Mouse (Mus musculus) CH12.LX (cell line): ENCODE results near the gene Smcr8. TPM values are rescaled to one million over a fixed set of nuclear protein-coding genes. Genes with fewer than 3 reads are reported as not detected.

Experiments
- DNase-seq: peaks from one replicate; pipeline ENCODE4 v3.0.0-alpha.2; 2013; ENCODE audit errors: extremely low read depth
- H3K27ac ChIP-seq: 2 replicates; pipeline ENCODE4 v1.5.1; 2012; ENCODE audit warnings: low read depth, mild to moderate bottlenecking, control low read depth, moderate library complexity; ENCODE audit not compliant: insufficient read depth
- H3K27me3 ChIP-seq: replicated peaks from 2 replicates; pipeline ENCODE3; 2012; ENCODE audit warnings: inconsistent platforms
- H3K36me3 ChIP-seq, 2 experiments: replicated peaks in 1 of 2; 2 replicates each; pipeline versions ENCODE3 to v1.6.1; 2012; ENCODE audit warnings: inconsistent platforms in 1 of 2, low read length in 1 of 2, mild to moderate bottlenecking in 1 of 2, mixed read lengths in 1 of 2, moderate library complexity in 1 of 2; ENCODE audit not compliant: control insufficient read depth in 1 of 2, insufficient read depth in 1 of 2
- H3K4me1 ChIP-seq, 2 experiments: 2 replicates each; pipeline ENCODE4 v1.6.1; 2012; ENCODE audit warnings: inconsistent platforms in 1 of 2, moderate library complexity in 1 of 2; ENCODE audit not compliant: insufficient read depth in 2 of 2, control insufficient read depth in 1 of 2
- H3K4me2 ChIP-seq: 2 replicates; pipeline ENCODE4 v1.6.1; 2012; ENCODE audit warnings: low read depth, mild to moderate bottlenecking, control low read depth; ENCODE audit not compliant: poor library complexity, insufficient read depth, severe bottlenecking
- H3K4me3 ChIP-seq, 3 experiments: fragments of 150-350 bp in 1 of 3; sonication (generic) in 1 of 3; replicated peaks in 1 of 3; 2 replicates each; pipeline versions ENCODE3 to v1.5.1; 2011 to 2012; ENCODE audit warnings: low read depth in 2 of 3, low read length in 2 of 3, mild to moderate bottlenecking in 2 of 3, moderate library complexity in 2 of 3, control low read depth in 1 of 3, improper control_type of control experiment in 1 of 3, inconsistent platforms in 1 of 3, mixed read lengths in 1 of 3; ENCODE audit not compliant: poor library complexity in 1 of 3
- H3K79me2 ChIP-seq: replicated peaks from 2 replicates; pipeline ENCODE4 v1.6.1; 2012; ENCODE audit warnings: mild to moderate bottlenecking, moderate library complexity; ENCODE audit not compliant: control insufficient read depth, poor library complexity, insufficient read depth, severe bottlenecking; ENCODE audit errors: extremely low read depth
- H3K9ac ChIP-seq: 2 replicates; pipeline ENCODE4 v1.6.1; 2012; ENCODE audit warnings: low read depth, mild to moderate bottlenecking, control low read depth, moderate library complexity; ENCODE audit not compliant: insufficient read depth
- H3K9me3 ChIP-seq: replicated peaks from 2 replicates; pipeline ENCODE3; 2012; ENCODE audit warnings: low read length, inconsistent platforms, mixed read lengths
- BHLHE40 ChIP-seq: IDR thresholded peaks from 2 replicates; pipeline ENCODE4 v1.6.1; 2011; ENCODE audit warnings: mild to moderate bottlenecking, low read depth, low read length, improper control_type of control experiment
- CTCF ChIP-seq, 2 experiments: IDR thresholded peaks in 1 of 2; conservative IDR thresholded peaks in 1 of 2; 2 replicates each; pipeline ENCODE4 v1.5.1; 2011 to 2012; ENCODE audit warnings: low read depth in 2 of 2, low read length in 2 of 2, improper control_type of control experiment in 1 of 2, inconsistent platforms in 1 of 2, mild to moderate bottlenecking in 1 of 2, moderate library complexity in 1 of 2
- EP300 ChIP-seq: IDR thresholded peaks from 2 replicates; pipeline ENCODE4 v1.6.1; 2011; ENCODE audit warnings: low read length, improper control_type of control experiment
- GABPA ChIP-seq: IDR thresholded peaks from 2 replicates; pipeline ENCODE4 v1.6.1; 2012; ENCODE audit warnings: low read depth, low read length, improper control_type of control experiment, inconsistent platforms; ENCODE audit not compliant: insufficient replicate concordance
- IRF4 ChIP-seq: IDR thresholded peaks from 2 replicates; pipeline ENCODE4 v1.6.1; 2014; ENCODE audit warnings: low read depth, mild to moderate bottlenecking, inconsistent platforms, low read length, improper control_type of control experiment
- JUND ChIP-seq: conservative IDR thresholded peaks from 2 replicates; pipeline ENCODE4 v1.6.1; 2011; ENCODE audit warnings: low read depth, low read length, improper control_type of control experiment
- MAFK ChIP-seq: IDR thresholded peaks from 2 replicates; pipeline ENCODE4 v1.6.1; 2011; ENCODE audit warnings: low read length, improper control_type of control experiment; ENCODE audit not compliant: insufficient replicate concordance
- MAZ ChIP-seq: IDR thresholded peaks from 2 replicates; pipeline ENCODE4 v1.6.1; 2012; ENCODE audit warnings: low read depth, mild to moderate bottlenecking, inconsistent platforms, low read length, improper control_type of control experiment, moderate library complexity
- MXI1 ChIP-seq: IDR thresholded peaks from 2 replicates; pipeline ENCODE4 v1.6.1; 2011; ENCODE audit warnings: mild to moderate bottlenecking, low read depth, low read length, improper control_type of control experiment
- MYC ChIP-seq: IDR thresholded peaks from 2 replicates; pipeline ENCODE4 v1.6.1; 2011; ENCODE audit warnings: low read depth, mild to moderate bottlenecking, improper control_type of control experiment, low read length
- NRF1 ChIP-seq: IDR thresholded peaks from 2 replicates; pipeline ENCODE4 v1.6.1; 2014; ENCODE audit warnings: low read depth, mild to moderate bottlenecking, inconsistent platforms, low read length, improper control_type of control experiment, moderate library complexity
- POLR2A ChIP-seq: IDR thresholded peaks from 2 replicates; pipeline ENCODE4 v1.6.1; 2011; ENCODE audit warnings: low read depth, mild to moderate bottlenecking, improper control_type of control experiment, low read length
- POLR2AphosphoS2 ChIP-seq: IDR thresholded peaks from 2 replicates; pipeline ENCODE4 v1.6.1; 2011; ENCODE audit warnings: low read depth, low read length, improper control_type of control experiment
- RAD21 ChIP-seq: IDR thresholded peaks from 2 replicates; pipeline ENCODE4 v1.6.1; 2011; ENCODE audit warnings: low read depth, mild to moderate bottlenecking, low read length, improper control_type of control experiment, moderate library complexity
- RCOR1 ChIP-seq: conservative IDR thresholded peaks from 2 replicates; pipeline ENCODE4 v1.6.1; 2012; ENCODE audit warnings: low read depth, mild to moderate bottlenecking, inconsistent platforms, low read length, improper control_type of control experiment
- SIN3A ChIP-seq: IDR thresholded peaks from 2 replicates; pipeline ENCODE4 v1.6.1; 2012; ENCODE audit warnings: low read length, improper control_type of control experiment, inconsistent platforms
- SMC3 ChIP-seq: IDR thresholded peaks from 2 replicates; pipeline ENCODE4 v1.6.1; 2011; ENCODE audit warnings: low read depth, low read length, improper control_type of control experiment
- TBP ChIP-seq: conservative IDR thresholded peaks from 2 replicates; pipeline ENCODE4 v1.6.1; 2011; ENCODE audit warnings: low read depth, low read length, improper control_type of control experiment
- USF1 ChIP-seq: IDR thresholded peaks from 2 replicates; pipeline ENCODE4 v1.6.1; 2014; ENCODE audit warnings: low read depth, mild to moderate bottlenecking, inconsistent platforms, low read length, improper control_type of control experiment
- USF2 ChIP-seq: conservative IDR thresholded peaks from 2 replicates; pipeline ENCODE4 v1.6.1; 2011; ENCODE audit warnings: low read depth, low read length, improper control_type of control experiment
- ZMIZ1 ChIP-seq: IDR thresholded peaks from 2 replicates; pipeline ENCODE4 v1.6.1; 2012; ENCODE audit warnings: low read depth, mild to moderate bottlenecking, inconsistent platforms, low read length, improper control_type of control experiment
- ZNF384 ChIP-seq: IDR thresholded peaks from 2 replicates; pipeline ENCODE4 v1.6.1; 2012; ENCODE audit warnings: low read depth, low read length, improper control_type of control experiment, inconsistent platforms
- dilution Hi-C: fragments of 300-500 bp; cut with MboI; formaldehyde crosslinking; loops from 2 replicates; pipeline ENCODE4 v1.14.3; 2020; ENCODE audit warnings: low sequenced_read_pairs; ENCODE audit not compliant: extremely low pct_unique_long_range_greater_than_20kb, extremely low pct_ligation_motif_present
- in situ Hi-C: fragments of 300-500 bp; cut with MboI; formaldehyde crosslinking; loops from 3 replicates; pipeline ENCODE4 v1.14.3; 2019; ENCODE audit warnings: low sequenced_read_pairs, low pct_ligation_motif_present, low pct_unique_long_range_greater_than_20kb, mixed read lengths
- polyA plus RNA-seq: library from polyadenylated mRNA; unstranded; fragments of >175 nt; gene quantifications from 2 replicates; pipeline ENCODE4 v1.2.1, GENCODE M21; 2012; ENCODE audit warnings: low read depth; ENCODE audit not compliant: insufficient read length
- total RNA-seq, 2 experiments: library from RNA; depleted of rRNA; stranded (reverse); fragments of 300-350 nt in 1 of 2; fragments of >200 nt in 1 of 2; gene quantifications; 2 replicates each; pipeline ENCODE4 v1.2.3; 2012 to 2014

Smcr8 gene
- total and polyA plus RNA-seq, 3 experiments = 11.0 to 27.5 (median 22.4) TPM

- Histone ChIP-seq H3K36me3 (peaks cover 3 to 22% of the 10 kb centered on the region in 2 experiments), H3K4me3 (peak overlapping the region in 1 of 3 experiments; percentile 39), H3K27ac (peak overlapping the region; percentile 78), H3K9me3 (no peaks in the 10 kb centered on the region), H3K4me2 (peak overlapping the region; percentile 37; the same call in 1 of the 2 replicates), H3K27me3 (no peaks in the 10 kb centered on the region), H3K9ac (peak overlapping the region; percentile 49; the same call in 1 of the 2 replicates), H3K4me1 (peaks cover 14 to 65% of the 10 kb centered on the region in 2 experiments), H3K79me2 (peaks cover 81% of the 10 kb centered on the region)
- in situ Hi-C loops = no loop called here
- no peak for DNase-seq
- TF ChIP-seq ZMIZ1 (no peak), POLR2A (no peak), ZNF384 (no peak), MAFK (no peak), USF1 (no peak)
- TF ChIP-seq, all 38 proteins: peak for 0
- dilution Hi-C loops = no loop called here
Observed at GRCm38 (mm10) chr11:60770776-60771175, 6.5 kb upstream of the Smcr8 start.

DNA sequence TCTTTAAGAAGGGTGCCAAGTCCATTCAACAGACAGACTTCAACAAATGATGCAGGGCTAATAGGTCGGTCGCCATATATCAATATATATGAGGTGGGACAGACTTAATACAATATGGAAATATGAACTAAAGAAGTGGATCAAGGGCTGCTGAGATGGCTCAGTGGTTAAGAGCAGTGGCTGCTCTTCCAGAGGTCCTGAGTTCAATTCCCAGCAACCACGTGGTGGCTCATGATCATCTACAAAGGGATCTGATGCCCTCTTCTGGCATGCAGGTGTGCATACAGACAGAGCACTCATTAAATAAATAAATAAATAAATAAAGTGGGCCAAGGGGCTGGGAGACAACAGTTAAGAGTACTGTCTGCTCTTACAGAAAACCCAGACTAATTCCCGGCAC, 5.2 kb upstream of the Smcr8 start:
- TF ChIP-seq IRF4 (no peak), GABPA (no peak), JUND (no peak), BHLHE40 (no peak), ZNF384 (no peak), EP300 (no peak), RCOR1 (no peak), POLR2AphosphoS2 (no peak), NRF1 (no peak), MXI1 (no peak), SIN3A (no peak), USF2 (no peak), CTCF (conservative IDR thresholded peaks at IDR 0.05 in 1 of 2, IDR thresholded peaks at IDR 0.05 in 1 of 2; ENCODE audit: low read depth in 2 of 2, low read length in 2 of 2) (peak in 1 of 2 experiments; percentile 48; a peak in 2 of 4 replicates), TBP (no peak), SMC3 (no peak; the same call in 1 of the 2 replicates), MYC (0 out of 2 replicates have a peak, but pooled peaks have one; percentile 59), MAZ (no peak), RAD21 (peak; percentile 26), USF1 (no peak)
- TF ChIP-seq, all 38 proteins: peak for 3
- no peak overlapping the region for H3K4me3 ChIP-seq
- no peaks in the 10 kb centered on the region for H3K9me3 ChIP-seq
- peaks cover 81% of the 10 kb centered on the region for H3K79me2 ChIP-seq
- H3K9ac ChIP-seq = no peak overlapping the region
- peaks cover 0 to 11% of the 10 kb centered on the region in 2 experiments for H3K36me3 ChIP-seq
- H3K4me1 ChIP-seq = peaks cover 14 to 65% of the 10 kb centered on the region in 2 experiments
- no peaks in the 10 kb centered on the region for H3K27me3 ChIP-seq
- dilution Hi-C loops = no loop called here
- H3K27ac ChIP-seq = no peak overlapping the region
- in situ Hi-C loops = no loop called here
- no peak overlapping the region for H3K4me2 ChIP-seq
- no peak for DNase-seq
